Mouse (Mus musculus): ENCODE measurements around the gene Tapbp. TPM values are rescaled to one million over a fixed set of nuclear protein-coding genes. Genes with fewer than 3 reads are reported as not detected.
A peak's percentile ranks its signal among the peaks of the same experiment; 100 is the strongest.

Gene Tapbp
- total RNA-seq, 2 experiments from 2014 or later = 33.0 to 34.7 TPM

DNA sequence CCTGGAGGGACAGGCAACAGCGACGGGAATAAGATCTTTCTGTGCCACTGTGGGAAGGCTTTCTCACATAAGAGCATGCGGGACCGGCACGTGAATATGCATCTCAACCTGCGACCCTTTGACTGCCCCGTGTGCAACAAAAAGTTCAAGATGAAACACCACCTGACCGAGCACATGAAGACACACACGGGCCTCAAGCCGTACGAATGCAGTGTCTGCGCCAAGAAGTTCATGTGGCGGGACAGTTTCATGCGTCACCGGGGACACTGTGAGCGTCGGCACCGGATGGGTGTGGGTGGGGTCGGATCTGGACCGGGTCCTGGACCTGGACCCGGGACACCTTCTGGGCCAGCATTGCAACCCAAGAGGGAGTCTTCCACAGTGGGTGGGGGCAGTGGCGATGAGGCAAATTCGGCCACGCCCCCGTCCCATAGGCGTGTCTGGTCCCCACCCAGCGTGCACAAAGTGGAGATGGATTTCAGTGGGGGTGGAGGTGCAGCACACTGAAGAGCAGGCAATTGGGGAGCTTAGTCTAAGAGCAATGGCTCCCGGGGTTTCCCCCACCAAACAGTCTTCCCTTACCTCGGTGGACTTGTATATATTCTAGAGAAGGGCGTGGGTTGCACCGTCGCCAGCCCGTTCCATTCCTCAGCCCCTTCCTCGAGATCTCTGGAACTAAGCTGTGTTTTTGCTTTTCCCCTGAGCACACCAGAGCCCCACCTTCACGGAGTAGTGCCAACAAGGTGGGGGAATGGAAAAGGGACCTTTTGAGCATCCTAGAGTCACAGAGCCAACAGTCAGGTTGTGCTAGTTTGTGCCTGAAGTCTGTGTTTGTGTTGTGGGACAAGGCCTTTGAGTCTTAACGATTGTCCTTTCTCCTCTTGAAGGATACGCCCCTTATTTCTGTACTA, 2.8 kb downstream of the Tapbp start:
- intact Hi-C loops (cut with DNase I) = no loop called here
- DNase-seq (ENCODE audit: extremely low spot score in 1 of 2, low spot score in 2 of 2) = no peak

DNA sequence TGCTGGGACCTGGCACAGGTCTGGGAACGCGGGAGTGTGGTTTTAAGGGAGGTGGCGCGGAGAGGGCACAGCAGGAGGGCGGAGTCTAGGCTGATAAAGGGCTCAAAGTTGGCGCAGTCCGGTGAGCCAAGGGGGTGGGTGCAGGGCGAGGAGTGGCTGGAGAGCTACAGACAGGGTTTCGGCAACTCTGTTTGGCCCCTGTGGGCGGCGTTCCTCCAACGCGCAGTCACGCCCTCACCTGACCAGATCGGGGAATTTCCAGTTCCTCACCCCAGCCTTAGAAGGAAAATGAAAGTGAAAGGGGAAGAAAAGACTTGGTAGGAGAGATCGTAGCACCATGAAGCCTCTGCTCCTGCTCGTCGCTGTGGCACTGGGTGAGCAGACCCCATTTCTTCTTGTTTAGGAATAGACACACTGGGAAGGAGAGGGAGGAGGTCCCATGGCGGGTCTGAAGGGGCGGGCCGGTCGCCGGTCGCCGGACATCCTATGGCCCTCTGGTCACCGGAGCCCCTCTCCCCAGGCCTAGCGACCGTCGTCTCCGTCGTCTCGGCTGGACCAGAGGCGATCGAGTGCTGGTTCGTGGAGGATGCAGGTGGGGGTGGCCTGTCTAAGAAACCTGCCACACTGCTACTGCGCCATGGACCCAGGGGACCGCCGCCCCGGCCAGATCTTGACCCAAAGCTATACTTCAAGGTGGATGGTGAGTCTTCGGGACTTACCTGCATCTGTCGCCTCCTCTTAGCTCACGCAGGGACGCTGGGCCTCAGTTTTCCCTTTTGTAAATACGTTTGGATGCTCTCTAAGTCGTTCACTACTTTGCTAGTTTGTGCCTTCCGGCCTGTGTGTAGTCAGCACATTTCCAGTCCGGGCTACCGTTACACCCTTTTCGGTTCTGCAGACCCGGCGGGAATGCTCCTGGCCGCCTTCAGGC, 3.9 kb downstream of the Tapbp start:
- peak in 1 of 2 experiments; percentile 77 for DNase-seq (ENCODE audit: extremely low spot score in 1 of 2, low spot score in 2 of 2)
- intact Hi-C loops (cut with DNase I) = no loop called here

DNA sequence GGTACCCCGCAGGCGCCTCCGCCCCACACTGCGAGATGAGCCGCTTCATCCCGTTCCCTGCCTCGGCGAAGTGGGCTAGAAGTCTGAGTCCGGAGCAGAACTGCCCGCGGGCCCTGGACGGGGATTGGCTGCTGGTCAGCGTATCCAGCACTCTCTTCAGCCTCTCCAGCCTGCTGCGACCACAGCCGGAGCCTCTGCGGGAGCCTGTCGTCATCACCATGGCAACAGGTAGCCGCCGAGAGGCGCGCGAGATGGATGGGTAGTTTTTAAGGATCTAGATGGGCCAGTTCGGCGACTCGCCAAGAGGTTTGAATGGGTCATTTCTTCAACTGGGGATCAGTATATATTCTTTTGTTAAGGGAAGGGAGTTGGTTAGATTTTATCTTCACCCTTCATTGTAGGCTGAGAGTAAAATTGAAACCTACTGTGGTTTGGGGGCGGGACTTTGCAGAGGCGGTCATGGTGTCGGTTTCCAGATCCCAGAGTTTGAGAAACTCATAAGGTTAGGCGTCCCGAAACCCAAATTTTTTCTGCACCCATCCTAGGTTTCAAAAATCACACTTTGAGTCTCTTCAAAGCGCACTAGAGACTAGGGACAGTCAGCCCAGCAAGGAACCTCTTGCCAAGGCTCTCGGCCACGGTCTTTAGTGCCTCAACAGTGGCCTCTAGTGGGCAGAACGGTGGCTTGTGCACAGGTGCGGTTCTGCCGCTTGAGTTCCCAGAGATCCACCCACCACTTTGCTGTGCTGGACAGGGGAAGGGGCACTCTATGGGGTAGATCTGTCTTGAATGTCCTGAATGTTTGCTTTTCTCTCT, 4.8 kb downstream of the Tapbp start:
- peak in 1 of 2 experiments; percentile 89 for DNase-seq (ENCODE audit: extremely low spot score in 1 of 2, low spot score in 2 of 2)
- intact Hi-C loops (cut with DNase I) = no loop called here

DNA sequence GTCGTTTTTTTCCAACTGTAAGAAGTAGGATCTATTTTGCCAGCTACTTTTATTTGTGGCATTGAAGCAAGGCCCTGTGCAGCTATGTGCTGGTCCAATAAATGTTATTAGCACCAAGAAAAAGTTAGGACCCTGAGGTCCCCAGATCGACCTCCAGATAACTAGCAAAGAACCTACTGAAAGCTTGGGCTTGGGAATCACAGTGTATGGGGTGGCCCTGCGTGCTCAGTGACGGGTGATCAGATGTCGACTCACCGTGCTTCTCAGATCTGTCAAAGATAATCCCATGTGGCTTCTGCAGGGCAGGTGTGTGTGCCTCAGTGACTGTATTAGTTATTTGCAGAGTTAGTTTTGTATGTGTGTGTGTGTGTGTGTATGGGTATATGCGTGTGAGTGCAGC, 5.7 kb downstream of the Tapbp start:
- DNase-seq (ENCODE audit: extremely low spot score in 1 of 2, low spot score in 2 of 2) = no peak

DNA sequence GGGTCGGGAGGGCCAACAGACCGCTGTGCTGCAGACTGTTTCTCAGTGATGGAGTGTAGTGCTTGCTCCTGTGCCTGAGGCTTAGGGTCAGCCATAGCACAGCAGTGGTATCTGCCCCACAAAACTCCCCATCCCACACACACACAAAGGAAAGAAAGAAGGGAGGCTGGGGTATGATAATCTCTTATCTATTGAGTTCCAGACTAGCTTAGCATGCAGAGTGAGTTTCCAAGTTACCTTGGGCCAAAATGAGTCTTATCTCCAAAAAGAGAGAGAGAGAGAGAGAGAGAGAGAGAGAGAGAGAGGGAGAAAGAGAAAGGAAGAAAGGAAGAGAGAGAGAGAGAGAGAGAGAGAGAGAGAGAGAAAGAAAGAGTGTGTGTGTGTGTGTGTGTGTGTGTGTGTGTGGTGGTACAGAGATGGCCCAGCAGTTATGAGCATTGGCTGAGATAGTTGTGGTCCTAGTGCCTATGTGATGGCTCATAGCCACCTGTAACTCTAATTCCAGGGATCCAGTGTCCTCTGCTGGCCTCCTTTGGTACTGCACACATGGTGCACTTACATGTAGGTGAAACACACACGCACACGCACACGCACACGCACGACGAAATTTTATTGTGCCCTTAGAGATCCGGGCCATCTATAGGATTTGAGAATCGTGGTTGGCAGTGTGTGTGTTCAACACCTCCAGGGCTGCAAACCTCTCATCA, 9.0 kb downstream of the Tapbp start:
- intact Hi-C loops (cut with DNase I) = no loop called here

More for the DNA sequence above, 5.7 kb downstream of the Tapbp start:
- intact Hi-C loops (cut with DNase I) = no loop called here

DNA sequence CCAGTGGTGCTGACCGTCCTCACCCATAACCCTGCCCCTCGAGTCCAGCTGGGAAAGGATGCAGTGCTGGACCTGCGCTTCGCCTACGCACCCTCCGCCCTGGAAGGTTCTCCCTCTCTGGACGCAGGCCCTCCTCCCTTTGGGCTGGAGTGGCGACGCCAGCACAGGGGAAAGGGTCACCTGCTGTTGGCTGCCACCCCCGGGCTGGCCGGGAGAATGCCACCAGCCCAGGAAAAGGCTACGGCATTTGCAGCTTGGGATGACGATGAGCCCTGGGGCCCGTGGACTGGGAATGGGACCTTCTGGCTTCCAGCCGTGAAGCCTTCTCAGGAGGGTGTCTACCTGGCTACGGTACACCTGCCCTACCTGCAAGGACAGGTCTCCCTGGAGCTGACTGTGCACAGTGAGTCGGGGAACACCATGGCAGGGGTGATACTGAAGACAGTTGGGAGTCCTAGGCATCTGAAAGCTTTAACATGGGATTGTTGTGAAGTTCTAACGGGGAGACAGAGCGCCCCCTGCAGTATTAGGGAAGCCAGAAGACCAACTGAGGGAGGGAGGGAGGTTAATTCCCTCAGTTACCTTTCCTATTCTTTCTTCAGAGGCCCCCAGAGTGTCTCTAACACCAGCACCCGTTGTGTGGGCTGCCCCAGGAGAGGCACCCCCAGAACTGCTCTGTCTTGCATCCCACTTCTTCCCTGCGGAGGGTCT, 9.9 kb downstream of the Tapbp start:
- intact Hi-C loops (cut with DNase I) = no loop called here
- DNase-seq (ENCODE audit: extremely low spot score in 1 of 2, low spot score in 2 of 2) = peak in 1 of 2 experiments; percentile 50

More for the DNA sequence above, 9.0 kb downstream of the Tapbp start:
- peak in 1 of 2 experiments; percentile 58 for DNase-seq (ENCODE audit: extremely low spot score in 1 of 2, low spot score in 2 of 2)

DNA sequence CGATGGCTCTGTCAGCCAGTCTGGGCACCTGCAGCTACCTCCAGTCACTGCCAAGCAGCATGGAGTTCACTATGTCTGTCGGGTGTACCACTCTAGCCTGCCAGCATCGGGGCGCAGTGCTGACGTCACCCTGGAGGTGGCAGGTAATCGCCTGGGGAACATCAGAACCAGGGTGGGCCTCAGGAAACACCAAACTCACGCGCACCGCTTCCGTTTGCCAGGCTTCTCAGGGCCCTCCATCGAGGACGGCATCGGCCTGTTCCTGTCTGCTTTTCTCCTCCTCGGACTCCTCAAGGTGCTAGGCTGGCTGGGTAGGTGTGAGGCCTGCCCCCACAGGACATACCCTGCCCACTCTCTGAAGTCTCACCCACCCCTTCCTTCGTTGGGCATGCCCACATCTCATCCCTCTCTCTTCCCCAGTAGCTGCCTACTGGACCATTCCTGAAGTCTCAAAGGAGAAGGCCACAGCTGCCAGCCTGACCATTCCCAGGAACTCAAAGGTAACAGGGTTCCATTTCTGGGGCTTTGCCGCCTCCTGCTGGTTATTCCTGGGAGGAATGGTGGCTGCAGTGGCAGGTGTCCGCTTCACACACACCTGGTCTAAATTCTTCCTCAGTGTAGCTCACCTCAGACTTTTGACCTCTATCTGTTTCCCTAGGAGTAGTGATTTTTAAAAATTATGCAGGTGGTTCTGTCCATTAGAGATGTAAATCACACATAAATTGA, 10.7 kb downstream of the Tapbp start:
- peak in 1 of 2 experiments; percentile 37 for DNase-seq (ENCODE audit: extremely low spot score in 1 of 2, low spot score in 2 of 2)
- intact Hi-C loops (cut with DNase I) = no loop called here

DNA sequence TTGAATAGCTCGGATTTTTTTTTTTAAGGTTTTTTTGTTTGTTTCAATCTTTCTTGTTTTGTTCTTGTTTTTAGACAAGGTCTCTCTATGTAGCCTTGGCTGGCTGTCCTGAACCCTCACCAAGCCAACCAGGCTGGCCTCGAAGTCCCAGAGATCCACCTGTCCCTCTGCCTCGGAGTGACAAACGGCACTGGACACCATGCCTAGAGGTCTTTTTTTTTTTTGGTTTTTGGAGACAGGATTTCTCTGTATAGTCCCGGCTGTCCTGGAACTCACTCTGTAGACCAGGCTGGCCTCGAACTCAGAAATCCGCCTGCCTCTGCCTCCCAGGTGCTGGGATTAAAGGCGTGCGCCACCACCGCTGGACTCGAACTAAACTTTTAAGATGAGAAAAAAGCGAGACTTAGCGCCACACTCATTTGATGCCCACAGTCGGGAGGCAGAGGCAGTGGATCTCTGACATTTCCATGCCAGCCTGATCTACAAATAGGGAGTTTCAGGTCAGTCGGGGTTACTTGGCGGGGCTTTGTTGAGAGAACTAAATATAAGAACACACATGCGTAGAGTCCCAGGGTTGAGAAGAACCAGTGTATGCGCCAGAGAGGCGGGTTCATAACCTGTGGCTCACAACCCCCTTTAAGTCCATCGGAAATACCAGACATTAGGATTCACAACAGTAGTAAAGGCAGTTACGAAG, 12.7 kb downstream of the Tapbp start:
- no peak for DNase-seq (ENCODE audit: extremely low spot score in 1 of 2, low spot score in 2 of 2)
- intact Hi-C loops (cut with DNase I) = no loop called here

DNA sequence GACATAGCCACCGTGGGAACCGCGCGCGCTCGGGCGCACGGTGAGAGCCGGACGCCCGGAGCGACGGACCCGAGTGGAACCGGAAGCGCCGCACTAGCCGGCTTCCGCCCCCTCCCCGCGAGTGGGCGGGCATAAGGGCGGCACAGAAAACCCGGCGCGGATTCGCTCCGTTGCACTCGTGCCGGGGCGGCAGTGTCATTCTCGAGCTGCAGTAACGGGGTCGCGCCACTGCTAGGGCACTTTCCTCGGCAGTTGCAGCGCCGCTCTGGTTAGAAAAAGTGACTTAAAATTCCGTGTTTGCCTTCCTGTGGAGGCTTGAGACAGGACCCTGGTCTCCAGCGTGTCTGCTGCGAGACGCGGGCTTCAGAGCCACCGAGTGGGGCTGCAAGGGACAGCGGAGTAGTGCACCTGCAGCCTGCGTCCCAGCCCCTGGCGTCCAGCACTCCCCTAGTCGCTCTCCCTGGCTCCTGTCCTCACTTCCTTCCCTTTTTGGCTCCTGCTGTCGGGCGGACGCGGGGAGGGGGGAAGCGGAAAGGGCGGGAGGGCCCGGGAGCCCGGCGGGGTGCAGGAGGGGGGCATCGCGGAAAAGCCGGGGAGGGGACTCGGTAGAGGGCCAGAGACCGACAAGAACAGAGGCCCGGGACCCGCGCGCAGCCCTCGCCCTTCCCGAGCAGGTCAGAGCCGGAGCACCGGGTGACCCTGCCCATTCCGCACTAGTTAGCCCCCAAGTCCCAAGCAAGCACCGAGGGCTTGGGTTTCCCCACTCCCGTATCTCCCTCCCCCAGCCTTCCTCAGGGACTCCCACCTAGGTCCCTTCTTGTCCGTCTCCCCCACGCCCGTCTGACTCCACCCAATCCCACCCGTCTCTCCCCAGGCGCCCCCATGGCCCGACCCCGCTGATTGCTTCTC, 13.9 kb downstream of the Tapbp start, which contains the start of gene Rgl2:
TSS of gene Rgl2 (plus strand) at position 173 of the 909 bp plus-strand sequence.
- intact Hi-C loops (cut with DNase I) = no loop called here
- peak; percentile 90 to 97 for DNase-seq (ENCODE audit: extremely low spot score in 1 of 2, low spot score in 2 of 2)

DNA sequence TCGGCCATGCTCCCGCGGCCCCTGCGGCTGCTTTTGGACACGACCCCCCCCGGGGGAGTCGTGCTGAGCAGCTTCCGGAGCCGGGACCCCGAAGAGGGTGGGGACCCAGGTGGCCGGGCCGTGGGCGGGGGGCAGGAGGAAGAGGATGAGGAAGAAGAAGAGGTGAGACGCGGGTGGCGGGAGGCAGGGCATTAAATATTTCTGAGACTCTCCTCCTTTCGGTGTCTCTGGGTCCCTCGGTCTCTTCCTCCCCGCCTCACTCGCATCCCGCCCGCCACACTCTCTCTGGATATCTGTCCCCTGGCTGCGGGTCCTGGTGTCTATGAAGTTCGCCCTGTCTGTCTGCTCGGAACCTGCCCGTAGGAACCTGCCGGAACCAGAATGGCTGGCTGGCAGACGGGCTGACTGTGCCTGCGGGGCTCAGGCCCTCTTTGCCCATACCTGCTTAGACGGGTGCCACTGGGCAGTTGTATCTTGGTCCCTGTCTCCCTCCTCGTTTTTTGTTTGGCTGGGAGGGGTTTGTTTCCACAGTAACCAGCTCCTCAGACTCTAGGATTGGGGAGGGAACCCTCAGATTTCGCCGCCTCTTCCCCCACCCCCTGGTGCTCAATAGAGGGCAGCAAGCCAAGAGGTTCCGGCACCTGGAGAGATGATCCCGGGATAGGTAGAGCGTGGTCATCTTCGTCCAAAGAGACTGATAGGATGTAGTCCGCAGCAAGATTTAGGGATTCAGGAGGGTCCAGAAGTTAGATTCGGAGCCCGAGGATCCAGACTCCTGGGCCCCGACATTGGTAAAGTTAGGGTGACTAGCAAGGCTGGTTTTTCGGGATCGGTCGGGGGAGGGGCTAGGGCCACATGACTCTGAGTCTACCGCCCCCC, 14.8 kb downstream of the Tapbp start:
- intact Hi-C loops (cut with DNase I) = no loop called here
- DNase-seq (ENCODE audit: extremely low spot score in 1 of 2, low spot score in 2 of 2) = peak in 1 of 2 experiments; percentile 77

DNA sequence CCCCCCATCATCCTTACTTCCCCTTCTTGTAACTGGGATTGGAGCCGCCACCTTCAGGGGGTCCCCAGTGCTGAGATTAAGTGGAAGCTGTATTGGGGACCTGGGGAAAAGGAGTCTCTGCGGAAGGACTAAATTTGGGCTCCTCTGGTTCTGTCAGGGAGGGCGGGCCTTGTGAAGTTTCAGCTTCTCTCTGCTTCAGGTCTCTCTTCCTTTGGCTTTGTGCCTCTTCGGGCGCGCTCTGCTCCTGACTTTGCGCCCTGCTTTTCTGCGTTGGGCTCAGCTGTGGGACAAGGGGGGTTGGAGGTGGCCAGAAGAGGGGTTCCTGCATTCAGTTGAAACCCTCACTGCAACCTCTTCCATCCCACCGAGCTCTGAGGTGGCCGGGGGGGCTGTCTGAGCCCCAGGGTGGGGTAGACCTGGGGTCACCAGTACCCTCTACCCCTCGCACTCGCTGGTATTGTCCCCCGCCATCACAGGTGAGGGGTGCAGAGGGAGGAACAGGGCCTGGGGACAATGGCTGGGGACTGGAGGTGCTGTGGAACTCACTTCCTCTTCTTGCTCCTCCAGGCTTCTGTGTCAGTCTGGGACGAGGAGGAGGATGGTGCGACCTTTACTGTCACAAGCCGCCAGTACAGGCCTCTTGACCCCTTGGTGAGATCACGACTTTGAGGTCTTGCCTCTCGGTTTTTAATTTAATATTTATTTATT, 15.6 kb downstream of the Tapbp start:
- peak in 1 of 2 experiments; percentile 43 for DNase-seq (ENCODE audit: extremely low spot score in 1 of 2, low spot score in 2 of 2)
- intact Hi-C loops (cut with DNase I) = no loop called here

DNA sequence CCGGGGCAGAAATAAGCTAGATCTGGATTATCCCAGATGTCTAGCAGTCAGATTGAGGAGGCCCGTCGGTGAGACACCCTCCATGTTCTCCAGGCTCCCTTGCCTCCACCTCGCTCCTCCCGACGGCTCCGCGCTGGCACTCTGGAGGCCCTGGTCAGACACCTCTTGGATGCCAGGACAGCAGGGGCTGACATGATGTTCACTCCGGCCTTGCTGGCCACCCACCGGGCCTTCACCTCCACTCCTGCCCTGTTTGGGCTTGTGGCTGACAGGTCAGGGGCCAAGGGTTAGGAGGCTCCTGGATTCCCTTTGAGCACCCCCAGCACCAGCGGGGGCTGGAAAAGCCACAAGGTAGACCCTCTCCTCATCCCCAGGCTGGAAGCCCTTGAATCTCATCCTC, 16.2 kb downstream of the Tapbp start:
- intact Hi-C loops (cut with DNase I) = no loop called here

DNA sequence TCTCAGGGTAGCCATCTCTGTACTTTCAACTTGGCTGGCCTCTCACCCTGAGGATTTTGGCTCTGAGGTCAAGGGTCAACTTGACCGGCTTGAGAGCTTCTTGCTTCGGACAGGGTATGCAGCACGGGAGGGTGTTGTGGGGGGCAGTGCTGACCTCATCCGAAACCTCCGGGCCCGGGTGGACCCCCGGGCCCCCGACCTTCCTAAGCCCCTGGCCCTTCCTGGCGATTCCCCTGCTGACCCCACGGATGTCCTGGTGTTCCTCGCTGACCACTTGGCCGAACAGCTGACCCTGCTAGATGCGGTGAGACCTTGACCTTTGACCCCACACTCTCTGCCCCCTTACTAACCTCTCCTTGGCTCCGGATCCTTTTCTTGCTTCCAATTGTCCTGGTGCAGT, 16.7 kb downstream of the Tapbp start:
- DNase-seq (ENCODE audit: extremely low spot score in 1 of 2, low spot score in 2 of 2) = peak in 1 of 2 experiments; percentile 37
- intact Hi-C loops (cut with DNase I) = no loop called here

More for the DNA sequence above, 16.2 kb downstream of the Tapbp start:
- DNase-seq (ENCODE audit: extremely low spot score in 1 of 2, low spot score in 2 of 2) = no peak

DNA sequence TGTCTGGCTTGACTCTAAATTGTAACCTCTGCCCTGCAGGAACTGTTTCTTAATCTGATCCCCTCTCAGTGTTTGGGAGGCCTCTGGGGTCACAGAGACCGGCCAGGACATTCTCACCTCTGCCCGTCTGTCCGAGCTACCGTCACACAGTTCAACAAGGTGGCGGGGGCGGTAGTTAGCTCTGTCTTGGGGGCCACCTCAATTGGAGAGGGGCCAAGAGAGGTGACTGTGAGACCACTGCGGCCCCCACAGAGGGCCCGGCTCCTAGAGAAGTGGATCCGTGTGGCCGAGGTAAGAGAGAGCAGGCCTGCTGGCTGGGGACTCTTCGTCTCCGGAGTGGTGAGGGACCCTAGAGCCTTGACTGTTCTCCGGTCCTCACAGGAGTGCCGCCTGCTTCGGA, 17.3 kb downstream of the Tapbp start:
- peak in 1 of 2 experiments; percentile 32 for DNase-seq (ENCODE audit: extremely low spot score in 1 of 2, low spot score in 2 of 2)
- intact Hi-C loops (cut with DNase I) = no loop called here

All from left cerebral cortex, postnatal 10 days (tissue).